ENCODE assay signal across 14 mouse cellular contexts in genomic region chr4:86189853-86190252, GRCm38 (mm10).
DNase-seq lines count a peak whose midpoint lies in the region; ATAC-seq lines count a peak whose summit lies in the region.
"Had no signal": no experiment of that assay in that cellular context is flagged by ENCODE, and none has a peak within 500 bp of the region (broad histone marks: within the 10 kb centered on the region; RNA-seq: fewer than 3 reads in every experiment).

No protein-coding gene starts in this region.

- H3K36me3 ChIP-seq in intestine, embryonic 16.5 days (ENCODE audit: control insufficient read depth, insufficient read depth, low read length), result no peaks in the 10 kb centered on the region
- H3K36me3 ChIP-seq: heart, embryonic 10.5 days; kidney, embryonic 15.5 days; limb, embryonic 10.5 days; lung, embryonic 15.5 days had no signal

- no peak overlapping the region for H3K4me2 ChIP-seq in intestine, embryonic 16.5 days (ENCODE audit: low read depth, low read length)
- H3K4me2 ChIP-seq: kidney, embryonic 15.5 days; lung, embryonic 15.5 days had no signal

- DNase-seq in cerebellum, adult 9-11 months, result peak; percentile 9
- DNase-seq in cerebellum, postnatal 10 days, result no peak
- peak; percentile 9 for DNase-seq in layer of hippocampus, adult 9-10 months (ENCODE audit: low spot score)
- no peak for DNase-seq in layer of hippocampus, postnatal 14 days (ENCODE audit: low spot score in 2 of 2)
- peak; percentile 32 for DNase-seq in embryo, embryonic 10.5 days (ENCODE audit: low spot score)
- DNase-seq in adipocyte (ENCODE audit: low spot score), result no peak
- no peak for DNase-seq in right cerebral cortex, adult 2 months (ENCODE audit: low spot score in 2 of 2)
- DNase-seq: cerebellum, adult 18-20 months had no signal

- no peaks in the 10 kb centered on the region for H3K27me3 ChIP-seq in intestine, embryonic 16.5 days (replicated peaks; ENCODE audit: control insufficient read depth, insufficient read depth, low read length)
- H3K27me3 ChIP-seq: kidney, embryonic 15.5 days; lung, embryonic 15.5 days had no signal

- H3K9me3 ChIP-seq in intestine, embryonic 16.5 days (ENCODE audit: control insufficient read depth, low read length), result no peaks in the 10 kb centered on the region
- H3K9me3 ChIP-seq: heart, embryonic 10.5 days; kidney, embryonic 15.5 days; limb, embryonic 10.5 days; lung, embryonic 15.5 days had no signal

- H3K4me3 ChIP-seq in intestine, embryonic 16.5 days (ENCODE audit: low read length), result no peak overlapping the region
- H3K4me3 ChIP-seq: erythroblast, embryonic 14.5 days; heart, embryonic 10.5 days; kidney, embryonic 15.5 days; limb, embryonic 10.5 days; lung, embryonic 15.5 days had no signal

- no peak overlapping the region for H3K27ac ChIP-seq in intestine, embryonic 16.5 days (ENCODE audit: low read length)
- H3K27ac ChIP-seq: heart, embryonic 10.5 days; kidney, embryonic 15.5 days; limb, embryonic 10.5 days; lung, embryonic 15.5 days had no signal

- WGBS in intestine, embryonic 16.5 days, result 45% methylated on average over 2 of the region's 2 CpGs

- H3K9ac ChIP-seq in intestine, embryonic 16.5 days (ENCODE audit: low read depth, low read length), result no peak overlapping the region
- H3K9ac ChIP-seq: kidney, embryonic 15.5 days; lung, embryonic 15.5 days had no signal

- H3K4me1 ChIP-seq in intestine, embryonic 16.5 days (ENCODE audit: control insufficient read depth, insufficient read depth, low read length), result no peaks in the 10 kb centered on the region
- H3K4me1 ChIP-seq: heart, embryonic 10.5 days; kidney, embryonic 15.5 days; limb, embryonic 10.5 days; lung, embryonic 15.5 days had no signal

- ATAC-seq in intestine, embryonic 16.5 days, result peak; percentile 53; the same call in 1 of the 2 replicates

Comparison
In these comparisons a context has a peak if more than half of its experiments do, and no peak if none do; other contexts are left out.
1. DNase-seq: peak in cerebellum, adult 9-11 months (single experiment), layer of hippocampus, adult 9-10 months (single experiment) and embryo, embryonic 10.5 days (single experiment); none in cerebellum, postnatal 10 days (0 of 2), layer of hippocampus, postnatal 14 days (0 of 2), adipocyte (single experiment) and right cerebral cortex, adult 2 months (0 of 2).